ENCODE assay signal across 12 mouse cellular contexts in the genomic region with DNA sequence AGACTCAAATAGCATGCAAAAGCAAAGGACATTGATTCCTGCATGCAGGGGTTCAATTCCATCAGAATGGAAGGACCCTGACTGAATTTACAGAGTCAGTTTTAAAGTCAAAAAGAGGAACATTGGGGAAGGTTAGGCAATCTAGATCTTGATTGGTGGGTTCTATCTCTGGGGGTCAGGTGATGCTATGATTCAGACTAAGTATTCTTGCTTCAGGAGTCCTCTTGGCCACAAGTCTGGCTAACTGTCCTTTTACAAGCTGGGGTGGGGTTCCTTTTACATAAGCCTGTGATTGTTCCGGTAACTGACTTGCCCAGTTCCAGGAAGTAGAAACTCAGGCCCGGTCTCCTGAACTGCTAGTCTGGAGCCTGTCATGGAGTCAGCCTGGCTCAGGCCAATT.
"Had no signal": no experiment of that assay in that cellular context is flagged by ENCODE, and none has a peak within 500 bp of the region (broad histone marks: within the 10 kb centered on the region; RNA-seq: fewer than 3 reads in every experiment).

No protein-coding gene starts in this region.

- H3K4me2 ChIP-seq: limb, embryonic 13.5 days; midbrain, embryonic 13.5 days; neural tube, embryonic 12.5 days had no signal

- H3K9ac ChIP-seq: limb, embryonic 13.5 days; liver, embryonic 14.5 days; midbrain, embryonic 13.5 days; neural tube, embryonic 12.5 days had no signal

- H3K27me3 ChIP-seq: limb, embryonic 13.5 days; midbrain, embryonic 13.5 days; neural tube, embryonic 12.5 days had no signal

- H3K4me1 ChIP-seq: midbrain, embryonic 13.5 days had no signal

- H3K27ac ChIP-seq: limb, embryonic 13.5 days; liver, embryonic 14.5 days; midbrain, embryonic 13.5 days; neural tube, embryonic 12.5 days; stomach, postnatal 0 days had no signal

- H3K36me3 ChIP-seq: limb, embryonic 13.5 days; midbrain, embryonic 13.5 days; neural tube, embryonic 12.5 days had no signal

- ATAC-seq: midbrain, embryonic 13.5 days had no signal

- H3K4me3 ChIP-seq: limb, embryonic 13.5 days; midbrain, embryonic 13.5 days; neural tube, embryonic 12.5 days had no signal

- DNase-seq: kidney, adult 9 months; kidney, postnatal 10 days; kidney, postnatal 4 days; left cerebral cortex, postnatal 4 days; lung, adult 18-20 months; lung, postnatal 4 days; thymus, postnatal 4 days had no signal

- H3K9me3 ChIP-seq: limb, embryonic 13.5 days; midbrain, embryonic 13.5 days; neural tube, embryonic 12.5 days had no signal
